Mouse (Mus musculus) megakaryocyte, embryonic 14.5 days (primary cell): ENCODE measurements around the gene Ppp2r5d.

Experiments used
- FLI1 ChIP-seq: IDR thresholded peaks from 2 replicates; pipeline ENCODE4 v1.6.1; 2012; ENCODE audit warnings: low read length, inconsistent platforms, mixed read lengths
- GATA1 ChIP-seq: IDR thresholded peaks from 3 replicates; pipeline ENCODE4 v1.6.1; 2012; ENCODE audit warnings: mixed read lengths, low read length, inconsistent platforms, borderline replicate concordance

DNA sequence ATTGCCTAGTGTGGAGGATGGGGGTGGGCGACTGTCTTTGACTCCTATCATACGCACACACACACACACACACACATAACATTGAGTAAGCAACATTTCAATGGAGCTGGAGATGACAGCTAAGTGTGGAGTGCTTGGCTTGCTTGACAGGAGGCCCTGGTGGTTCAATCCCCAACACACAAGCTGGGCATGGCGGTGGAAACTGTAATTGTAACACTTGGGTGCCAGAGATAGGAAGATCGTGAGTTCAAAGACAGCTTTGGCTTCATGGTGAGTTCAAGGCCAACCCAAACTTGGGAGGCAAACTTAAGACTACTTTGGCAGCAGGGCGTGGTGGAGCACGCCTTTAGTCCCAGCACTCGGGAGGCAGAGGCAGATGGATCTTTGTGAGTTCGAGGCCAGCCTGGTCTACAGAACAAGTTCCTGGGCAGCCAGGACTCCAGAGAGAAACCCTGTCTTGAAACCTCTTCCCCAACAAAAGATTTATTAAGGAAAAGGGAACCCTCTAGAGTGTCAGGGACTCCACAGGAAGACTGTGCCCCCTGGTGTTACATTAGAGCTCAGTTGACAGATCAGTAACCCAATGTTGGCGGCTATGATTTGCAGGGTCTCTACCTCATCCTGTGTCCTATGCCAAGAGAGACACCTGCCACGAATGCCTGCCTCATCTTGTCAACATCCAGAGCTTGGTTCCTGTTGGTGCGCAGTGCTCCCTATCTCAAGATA is 10.0 kb upstream of the Ppp2r5d start:
- no peak for TF ChIP-seq GATA1
- no peak for TF ChIP-seq FLI1
